Mouse (Mus musculus) cortical plate, adult 2 months (tissue): ENCODE results near the gene Hmgcr.

Source experiments
- CTCF ChIP-seq: fragments of 200-500 bp; IDR thresholded peaks from 2 replicates; pipeline ENCODE4 v1.5.1; 2011; ENCODE audit warnings: mild to moderate bottlenecking, control low read depth, low read length; ENCODE audit not compliant: insufficient read depth; ENCODE audit errors: extremely low read depth
- POLR2A ChIP-seq: fragments of 200-500 bp; IDR thresholded peaks from 2 replicates; pipeline ENCODE4 v1.6.1; 2011; ENCODE audit warnings: mild to moderate bottlenecking, low read length, control low read depth; ENCODE audit not compliant: insufficient read depth; ENCODE audit errors: extremely low read depth

DNA sequence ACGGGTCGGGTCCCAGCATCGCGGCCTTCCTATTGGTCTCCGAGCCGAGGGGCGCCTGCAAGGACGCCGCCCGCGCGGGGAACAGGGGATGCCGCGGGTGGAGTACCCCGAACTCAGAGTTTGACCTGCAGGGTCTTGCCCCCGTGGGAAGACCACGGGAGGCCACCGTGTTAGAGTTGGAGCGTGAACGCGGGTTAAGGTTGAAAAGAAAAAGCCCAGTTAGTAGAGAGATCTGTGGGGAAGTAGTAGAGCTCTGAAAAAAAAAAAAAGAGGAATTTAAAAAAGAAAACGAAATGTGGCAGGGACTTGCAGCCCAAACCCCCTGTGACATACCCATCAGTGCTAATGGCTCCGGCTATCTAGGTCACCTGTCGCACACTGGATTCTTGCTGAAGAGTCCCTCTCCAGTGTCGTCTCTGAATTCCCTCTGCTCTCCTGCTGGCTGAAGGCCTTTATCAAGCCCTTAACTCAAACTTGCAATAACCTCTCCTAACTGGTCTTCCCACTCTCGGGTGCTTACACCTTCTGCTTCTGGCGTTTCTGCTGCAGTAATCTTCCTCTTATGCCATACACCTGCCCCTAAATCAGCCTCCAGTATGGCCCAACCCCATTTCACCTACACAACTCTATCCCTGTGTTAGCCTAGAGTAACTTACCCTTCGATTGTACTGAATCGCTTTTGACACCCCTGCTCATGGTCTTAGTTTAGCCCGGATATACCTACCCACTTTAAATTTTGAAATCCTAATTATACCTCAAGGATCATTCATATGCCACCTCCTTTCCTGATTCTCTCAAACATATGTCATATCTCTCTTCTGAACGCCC lies 556 bp upstream of the Hmgcr start:
- TF ChIP-seq CTCF (no peak), POLR2A (no peak)
